Mouse (Mus musculus) myocyte (in vitro differentiated cells): Measurements from ENCODE around the gene Kctd17. TPM values are rescaled to one million over a fixed set of nuclear protein-coding genes. Genes with fewer than 3 reads are reported as not detected.

Source experiments
- H3K27me3 ChIP-seq: one replicate; pipeline ENCODE4 v1.6.1; 2011; ENCODE audit not compliant: control insufficient read depth, insufficient read depth, insufficient read length
- H3K36me3 ChIP-seq: one replicate; pipeline ENCODE4 v1.6.1; 2011; ENCODE audit not compliant: control insufficient read depth, insufficient read depth
- H3K4me2 ChIP-seq: one replicate; pipeline ENCODE4 v1.6.1; 2011; ENCODE audit warnings: low read depth, control low read depth
- H3K4me3 ChIP-seq: one replicate; pipeline ENCODE4 v1.5.1; 2011; ENCODE audit warnings: mild to moderate bottlenecking, control low read depth, moderate library complexity
- H3K79me2 ChIP-seq: one replicate; pipeline ENCODE4 v1.6.1; 2011; ENCODE audit not compliant: control insufficient read depth, insufficient read depth
- H3ac ChIP-seq: one replicate; pipeline ENCODE4 v1.6.1; 2011; ENCODE audit not compliant: control insufficient read depth, insufficient read length
- CEBPB ChIP-seq: IDR thresholded peaks from 2 replicates; pipeline ENCODE4 v1.6.1; 2011; ENCODE audit warnings: mild to moderate bottlenecking, moderate library complexity; ENCODE audit not compliant: poor library complexity, insufficient read depth, severe bottlenecking
- E2F4 ChIP-seq: IDR thresholded peaks from one replicate; pipeline ENCODE4 v1.6.1; 2011; ENCODE audit warnings: mild to moderate bottlenecking, control low read depth, moderate library complexity; ENCODE audit not compliant: insufficient read depth
- MAX ChIP-seq: IDR thresholded peaks from one replicate; pipeline ENCODE4 v1.6.1; 2011; ENCODE audit warnings: low read depth, mild to moderate bottlenecking, control low read depth
- MYOD1 ChIP-seq, 3 experiments: IDR thresholded peaks; one replicate each; pipeline ENCODE4 v1.6.1; 2011; ENCODE audit warnings: control low read depth in 2 of 3, low read depth in 2 of 3, mild to moderate bottlenecking in 2 of 3, moderate library complexity in 1 of 3; ENCODE audit not compliant: insufficient read length in 2 of 3, control insufficient read depth in 1 of 3
- MYOG ChIP-seq, 3 experiments: IDR thresholded peaks; one replicate each; pipeline ENCODE4 v1.6.1; 2011; ENCODE audit warnings: control low read depth in 2 of 3, low read depth in 2 of 3, mild to moderate bottlenecking in 2 of 3; ENCODE audit not compliant: insufficient read length in 2 of 3, control insufficient read depth in 1 of 3, insufficient read depth in 1 of 3
- POLR2A ChIP-seq: IDR thresholded peaks from one replicate; pipeline ENCODE4 v1.6.1; 2011; ENCODE audit warnings: low read depth, mild to moderate bottlenecking, control low read depth, moderate library complexity; ENCODE audit not compliant: insufficient read length
- POLR2AphosphoS2 ChIP-seq: IDR thresholded peaks from one replicate; pipeline ENCODE4 v1.6.1; 2011; ENCODE audit warnings: low read depth, control low read depth; ENCODE audit not compliant: insufficient read length
- REST ChIP-seq: IDR thresholded peaks from one replicate; pipeline ENCODE4 v1.6.1; 2011; ENCODE audit warnings: mild to moderate bottlenecking, control low read depth, moderate library complexity; ENCODE audit not compliant: insufficient read depth, insufficient read length
- SRF ChIP-seq: IDR thresholded peaks from one replicate; pipeline ENCODE4 v1.6.1; 2011; ENCODE audit warnings: low read depth; ENCODE audit not compliant: control insufficient read depth, insufficient read length
- TCF12 ChIP-seq: IDR thresholded peaks from one replicate; pipeline ENCODE4 v1.6.1; 2011; ENCODE audit warnings: mild to moderate bottlenecking, control low read depth; ENCODE audit not compliant: poor library complexity, insufficient read depth, severe bottlenecking
- TCF3 ChIP-seq: IDR thresholded peaks from one replicate; pipeline ENCODE4 v1.6.1; 2011; ENCODE audit warnings: low read depth, control low read depth; ENCODE audit not compliant: insufficient read length
- USF1 ChIP-seq: IDR thresholded peaks from one replicate; pipeline ENCODE4 v1.6.1; 2011; ENCODE audit warnings: low read depth, mild to moderate bottlenecking, control low read depth, moderate library complexity
- polyA plus RNA-seq: library from polyadenylated mRNA; unstranded; fragments of >200 nt; fragmentation: generic; extraction: Trizol; gene quantifications from one replicate; pipeline ENCODE4 v1.2.1, GENCODE M21; 2012; ENCODE audit warnings: missing spikeins

Gene Kctd17
- polyA plus RNA-seq, 1 experiment, result 161 TPM

GRCm38 (mm10) chr15:78429871-78430622, 1.7 kb downstream of the Kctd17 start:
- peaks cover 10% of the 10 kb centered on the region for H3K36me3 ChIP-seq
- peak overlapping the region; percentile 46 for H3K4me3 ChIP-seq
- peaks cover under 1% of the 10 kb centered on the region for H3K27me3 ChIP-seq
- no peak for TF ChIP-seq SRF
- TF ChIP-seq POLR2A, result no peak
- H3K79me2 ChIP-seq, result peaks cover 14% of the 10 kb centered on the region
- H3K4me2 ChIP-seq, result peak overlapping the region; percentile 90
- no peak overlapping the region for H3ac ChIP-seq

- Histone ChIP-seq H3K79me2 (peaks cover 14% of the 10 kb centered on the region), H3K4me3 (no peak overlapping the region), H3K4me2 (no peak overlapping the region), H3K36me3 (peaks cover 10% of the 10 kb centered on the region), H3ac (no peak overlapping the region), H3K27me3 (no peaks in the 10 kb centered on the region)
- TF ChIP-seq MAX (no peak), MYOD1 (IDR thresholded peaks at IDR 0.05; ENCODE audit: control insufficient read depth in 1 of 3, insufficient read length in 2 of 3, low read depth in 2 of 3) (no peak), MYOG (IDR thresholded peaks at IDR 0.05; ENCODE audit: control insufficient read depth in 1 of 3, insufficient read depth in 1 of 3, insufficient read length in 2 of 3, low read depth in 2 of 3) (no peak), POLR2A (no peak), REST (no peak), TCF12 (no peak), CEBPB (no peak), POLR2AphosphoS2 (no peak), E2F4 (no peak), SRF (no peak), TCF3 (no peak), USF1 (no peak)
Measured at GRCm38 (mm10) chr15:78430874-78431273, 2.5 kb downstream of the Kctd17 start.

GRCm38 (mm10) chr15:78431541-78432121, 3.3 kb downstream of the Kctd17 start:
- no peak overlapping the region for H3ac ChIP-seq
- no peak for TF ChIP-seq POLR2A
- no peak for TF ChIP-seq E2F4
- TF ChIP-seq MAX, result no peak
- no peak for TF ChIP-seq CEBPB
- no peak for TF ChIP-seq REST
- TF ChIP-seq POLR2AphosphoS2, result no peak
- TF ChIP-seq SRF, result no peak
- TF ChIP-seq USF1, result no peak
- TF ChIP-seq TCF12, result no peak
- no peak for TF ChIP-seq TCF3
- no peak for TF ChIP-seq MYOD1 (IDR thresholded peaks at IDR 0.05; ENCODE audit: control insufficient read depth in 1 of 3, insufficient read length in 2 of 3, low read depth in 2 of 3)
- TF ChIP-seq MYOG (IDR thresholded peaks at IDR 0.05; ENCODE audit: control insufficient read depth in 1 of 3, insufficient read depth in 1 of 3, insufficient read length in 2 of 3, low read depth in 2 of 3), result no peak
- no peaks in the 10 kb centered on the region for H3K27me3 ChIP-seq
- no peak overlapping the region for H3K4me3 ChIP-seq
- peaks cover 14% of the 10 kb centered on the region for H3K79me2 ChIP-seq
- H3K4me2 ChIP-seq, result no peak overlapping the region
- peaks cover 10% of the 10 kb centered on the region for H3K36me3 ChIP-seq

GRCm38 (mm10) chr15:78434896-78435520, 6.6 kb downstream of the Kctd17 start:
- Histone ChIP-seq H3ac (no peak overlapping the region), H3K4me2 (no peak overlapping the region), H3K79me2 (peaks cover 2% of the 10 kb centered on the region), H3K36me3 (peaks cover 10% of the 10 kb centered on the region), H3K27me3 (no peaks in the 10 kb centered on the region), H3K4me3 (no peak overlapping the region)
- TF ChIP-seq USF1 (no peak), TCF12 (no peak), REST (no peak), CEBPB (no peak), MYOG (IDR thresholded peaks at IDR 0.05; ENCODE audit: control insufficient read depth in 1 of 3, insufficient read depth in 1 of 3, insufficient read length in 2 of 3, low read depth in 2 of 3) (no peak), TCF3 (no peak), MYOD1 (IDR thresholded peaks at IDR 0.05; ENCODE audit: control insufficient read depth in 1 of 3, insufficient read length in 2 of 3, low read depth in 2 of 3) (no peak), POLR2AphosphoS2 (no peak), POLR2A (no peak), E2F4 (no peak), SRF (no peak)
